Mouse (Mus musculus) lung, postnatal 10 days (tissue): Measurements from ENCODE around the gene Tpte.

ENCODE experiments used
- DNase-seq: peaks from one replicate; pipeline ENCODE4 v3.0.0; 2021

The Tpte gene

DNA sequence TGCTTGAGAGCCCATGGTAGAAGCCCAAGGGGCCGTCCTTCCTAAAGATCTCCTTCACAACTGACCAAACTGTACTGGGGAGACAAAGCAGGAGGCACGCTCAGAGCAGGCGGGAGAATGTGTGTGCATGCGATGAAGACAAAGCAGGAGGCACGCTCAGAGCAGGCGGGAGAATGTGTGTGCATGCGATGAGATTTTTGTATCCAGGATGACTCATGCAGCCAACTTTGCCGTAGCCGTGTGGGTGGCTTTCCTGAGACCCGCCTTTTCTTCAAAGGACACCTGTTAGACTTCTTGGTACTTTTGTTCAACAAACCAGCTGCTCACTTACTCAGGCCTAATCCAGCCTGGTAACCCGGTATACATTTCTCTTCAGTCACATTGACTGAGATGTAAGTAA lies 97.7 kb downstream of the Tpte start:
- no peak for DNase-seq

DNA sequence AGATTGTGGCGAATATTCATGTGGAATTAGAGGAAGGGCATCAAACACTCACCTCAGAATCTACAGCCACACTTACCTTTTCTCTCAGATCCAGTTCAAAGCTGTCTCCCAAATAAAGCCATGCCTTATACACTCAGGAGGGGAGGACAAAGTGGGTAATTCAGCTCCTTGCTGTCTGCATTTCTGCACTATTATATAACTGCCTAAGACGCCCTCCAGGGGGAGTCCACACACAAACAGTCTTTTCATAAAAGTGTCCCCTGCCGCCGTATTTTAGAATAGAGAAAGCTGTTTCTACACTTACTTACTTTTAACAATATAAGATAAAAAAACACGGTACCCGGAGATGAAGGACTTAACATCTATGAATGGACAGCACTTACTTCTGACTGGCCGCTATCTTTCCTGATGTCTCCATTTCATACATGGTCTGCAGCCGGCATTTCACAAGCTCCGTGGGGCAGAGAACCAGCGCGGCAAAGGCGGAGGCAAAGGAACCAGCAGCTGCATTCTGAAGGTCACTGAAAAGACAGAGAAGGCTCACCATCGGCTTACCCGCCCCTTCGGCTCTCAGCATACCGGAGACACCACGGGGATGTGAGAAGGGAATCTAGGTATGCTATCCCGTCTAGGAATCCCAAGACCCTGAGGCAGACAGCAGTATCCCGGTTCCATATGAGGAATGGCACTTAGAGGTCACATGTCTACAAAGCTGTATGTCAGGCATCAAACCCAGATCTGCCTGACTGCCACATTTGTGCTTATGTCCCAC lies 99.8 kb downstream of the Tpte start:
- DNase-seq, result no peak

DNA sequence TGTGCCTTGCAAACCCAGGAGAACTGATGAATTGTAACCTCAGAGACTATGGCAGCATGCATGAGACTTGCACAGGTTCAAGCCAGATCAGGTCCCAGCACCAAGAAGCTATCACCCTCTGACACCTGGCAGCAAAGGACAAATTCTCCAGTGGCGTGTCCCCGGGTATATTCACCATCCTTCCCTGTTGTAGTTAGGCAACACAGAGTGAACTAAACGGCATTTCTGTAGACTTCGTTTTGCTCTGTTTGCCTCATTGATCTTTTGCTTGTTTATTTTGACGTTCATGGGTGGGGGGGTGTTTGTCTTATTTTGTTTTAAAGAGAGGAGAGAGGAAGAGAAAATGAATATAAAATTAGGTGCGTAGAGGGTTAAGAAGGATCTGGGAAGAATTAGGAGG lies 101.9 kb downstream of the Tpte start:
- DNase-seq, result no peak

DNA sequence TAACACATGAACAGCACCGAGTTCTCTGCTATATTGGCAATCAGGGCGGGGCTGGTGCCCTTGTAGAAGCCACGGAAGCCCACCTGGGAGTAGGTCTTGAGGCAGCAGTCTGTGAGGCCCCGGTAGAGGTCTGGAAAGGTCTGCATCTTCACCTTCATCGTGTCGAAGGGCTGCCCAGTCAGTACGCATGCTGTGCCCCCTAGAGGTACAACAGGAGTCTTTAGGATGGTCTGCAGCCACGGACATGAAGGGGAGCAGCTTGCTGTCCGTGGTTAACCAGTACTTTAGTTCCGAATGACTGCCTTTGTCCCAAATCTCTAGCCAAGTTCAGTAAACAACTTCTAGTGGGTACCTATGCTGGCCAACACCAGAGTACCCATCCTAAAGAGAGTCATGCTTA lies 106.6 kb downstream of the Tpte start:
- no peak for DNase-seq

DNA sequence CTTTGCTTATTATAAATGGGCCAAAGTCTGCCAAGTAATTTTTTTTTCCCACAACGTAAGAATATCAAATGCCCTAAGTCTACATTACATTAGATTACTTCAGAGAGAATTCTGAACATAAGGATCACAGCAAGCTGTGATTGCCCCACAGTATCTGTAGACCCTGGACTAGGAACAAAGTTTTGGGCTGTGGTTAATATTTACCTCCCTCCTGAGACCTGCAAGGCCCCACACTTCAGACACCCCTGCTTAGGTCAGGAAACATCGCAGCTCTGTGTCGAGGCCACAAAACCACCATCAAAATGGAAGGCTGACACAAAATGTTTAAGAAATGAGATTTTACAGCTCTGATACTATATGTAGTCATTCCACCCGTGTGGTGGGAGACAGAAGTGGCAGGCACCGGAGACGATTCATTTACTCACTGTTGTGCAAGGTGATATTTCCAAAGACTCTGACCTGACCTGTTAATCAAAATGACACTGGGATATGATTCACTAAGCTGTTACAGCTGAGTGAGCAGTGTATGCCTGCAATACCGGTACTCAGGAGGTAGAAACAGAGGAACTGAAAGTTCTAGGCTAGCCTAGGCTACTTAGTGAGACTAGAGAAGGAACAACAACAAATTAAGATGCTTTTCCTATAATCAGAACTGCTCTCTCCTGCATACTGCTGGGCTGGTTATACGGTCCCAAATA lies 107.7 kb downstream of the Tpte start:
- DNase-seq, result no peak

DNA sequence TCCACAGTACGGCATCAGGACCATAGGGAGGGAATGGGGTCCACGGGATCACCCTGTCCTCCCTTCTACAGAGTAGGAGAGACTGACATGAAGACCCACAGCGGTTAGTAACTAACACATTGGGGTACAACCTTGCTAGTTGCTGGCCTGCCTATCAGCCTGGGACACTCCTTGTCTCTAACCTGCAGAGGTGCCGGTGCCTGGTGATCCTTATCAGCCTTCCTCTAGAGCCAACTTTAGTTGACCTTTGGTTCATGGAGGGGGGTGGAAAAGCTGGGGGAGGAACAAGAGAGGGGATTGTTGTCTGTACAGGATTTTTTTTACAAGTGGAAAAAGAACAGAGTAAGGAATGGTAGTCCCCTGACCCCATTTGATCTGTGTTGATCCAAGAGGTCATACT lies 111.2 kb downstream of the Tpte start:
- no peak for DNase-seq

DNA sequence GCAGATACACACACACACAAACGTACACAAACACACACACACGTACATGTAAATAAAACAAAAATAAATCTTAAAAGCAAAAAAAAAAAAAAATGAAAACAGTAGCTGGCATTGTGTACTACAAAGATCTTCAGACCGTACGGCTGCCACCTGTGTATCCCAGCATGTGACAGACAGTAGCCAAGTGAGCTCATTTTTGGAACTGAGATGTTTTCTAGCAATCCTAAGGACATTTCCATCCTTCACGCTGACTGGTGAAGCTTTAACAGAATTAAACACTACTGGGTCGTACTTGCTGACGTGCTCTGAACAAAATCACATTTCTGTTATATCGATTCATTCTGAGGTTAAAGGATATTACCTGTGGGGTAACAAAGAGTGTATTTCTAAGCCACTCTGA lies 112.0 kb downstream of the Tpte start:
- no peak for DNase-seq

DNA sequence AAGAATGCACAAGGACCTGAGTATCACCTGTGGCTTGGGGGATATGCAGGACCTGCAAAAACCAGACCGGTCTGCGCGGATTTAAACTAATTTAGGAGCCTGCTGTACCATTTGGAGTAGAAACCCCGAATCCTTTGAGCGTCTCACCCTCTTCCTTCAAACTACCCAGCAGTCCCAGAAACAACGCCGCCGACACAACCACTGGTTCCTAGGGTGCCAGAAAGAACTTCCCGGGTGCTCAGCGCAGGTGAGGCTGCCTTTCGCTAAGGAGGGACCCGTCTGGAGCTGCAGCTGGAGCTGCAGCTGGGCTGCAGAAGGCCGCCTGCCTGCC lies 114.5 kb downstream of the Tpte start:
- no peak for DNase-seq

DNA sequence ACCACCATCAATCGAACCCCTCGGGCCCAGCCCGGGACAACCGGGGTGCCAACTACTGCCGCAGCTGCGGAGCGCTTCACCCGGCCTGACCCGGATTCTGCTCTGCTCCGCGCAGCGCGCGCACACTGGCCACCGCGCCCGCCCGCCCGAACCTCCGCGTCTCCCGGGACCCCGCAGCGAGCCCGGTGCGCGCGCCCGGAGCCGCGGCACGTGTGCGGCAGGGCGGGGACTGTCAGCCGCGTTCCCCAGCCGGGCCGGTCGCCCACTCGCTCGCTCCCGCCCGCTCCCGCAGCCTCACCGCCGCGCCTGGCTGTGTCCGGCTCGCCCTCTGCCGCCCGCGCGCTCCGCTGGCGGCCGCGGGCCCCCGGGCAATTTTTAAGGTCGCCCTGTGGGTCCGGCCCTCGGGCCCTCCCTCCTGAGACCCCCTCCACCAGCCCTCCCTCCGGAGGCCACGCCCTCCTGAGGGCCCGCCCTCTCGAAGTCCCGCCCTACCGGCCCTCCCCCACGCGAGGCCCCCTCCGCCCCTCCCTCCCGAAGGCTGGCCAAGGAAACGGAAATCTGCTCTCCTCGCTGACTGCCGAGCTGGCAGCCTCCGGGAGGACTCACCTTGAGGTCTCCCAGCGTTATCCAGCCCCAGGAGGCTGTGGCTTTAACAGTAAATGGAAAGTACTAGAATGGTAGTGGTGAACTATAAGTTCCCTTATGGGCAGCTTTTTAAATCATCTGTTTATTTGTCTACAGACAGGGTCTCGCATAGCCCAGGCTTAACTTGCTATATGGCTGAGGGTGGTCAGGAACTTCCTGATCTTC lies 115.1 kb downstream of the Tpte start, which contains the start of gene Slc25a15:
Gene Slc25a15, minus strand, starts transcription at position 456 of the 810 bp plus-strand sequence.
- peak; percentile 93 for DNase-seq

DNA sequence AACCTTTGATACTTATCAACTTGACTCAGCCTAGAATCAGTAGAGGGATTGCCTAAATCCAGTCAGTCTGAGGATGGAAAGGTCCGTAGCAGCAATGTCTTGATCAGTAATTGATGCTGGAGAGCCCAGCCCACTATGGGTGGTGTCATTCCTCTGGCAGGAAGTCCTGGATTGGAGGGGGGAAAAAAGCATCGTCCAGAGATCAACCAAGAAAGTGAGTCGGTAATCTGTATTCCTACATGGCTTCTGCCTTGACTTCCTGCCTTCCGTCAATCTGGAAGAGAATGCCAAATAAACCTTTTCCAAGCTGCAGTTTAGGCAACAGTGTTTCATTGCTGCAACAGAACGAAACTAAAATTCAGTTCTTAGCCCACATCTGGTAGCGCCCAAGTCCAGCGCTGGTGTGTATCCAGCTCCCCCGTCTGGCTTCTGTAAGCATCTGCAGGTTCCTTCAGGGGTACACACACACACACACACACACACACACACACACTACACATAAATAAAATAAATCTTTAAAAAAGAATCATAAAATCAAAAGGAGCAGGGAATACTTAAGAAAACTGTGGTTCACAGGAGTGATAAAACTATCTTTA lies 116.1 kb downstream of the Tpte start:
- peak; percentile 8 for DNase-seq

DNA sequence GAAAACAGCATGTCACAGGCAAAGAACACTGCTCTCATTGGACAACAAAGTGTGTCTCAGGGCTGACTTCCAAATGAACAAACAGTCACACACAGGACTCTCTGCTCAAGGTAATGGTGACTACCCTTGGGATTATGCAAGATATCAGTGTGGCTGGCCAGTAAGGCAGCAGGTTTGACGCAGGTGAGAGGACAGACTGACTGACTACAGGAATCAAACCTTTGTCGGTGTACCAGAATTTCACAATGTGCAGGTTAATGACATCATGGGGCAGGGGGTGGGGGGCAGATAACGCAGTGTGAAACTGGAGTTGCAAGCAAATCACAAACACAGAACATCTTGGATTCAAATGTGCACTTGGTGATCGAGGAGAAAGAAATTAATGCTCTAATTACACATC lies 117.4 kb downstream of the Tpte start:
- no peak for DNase-seq

DNA sequence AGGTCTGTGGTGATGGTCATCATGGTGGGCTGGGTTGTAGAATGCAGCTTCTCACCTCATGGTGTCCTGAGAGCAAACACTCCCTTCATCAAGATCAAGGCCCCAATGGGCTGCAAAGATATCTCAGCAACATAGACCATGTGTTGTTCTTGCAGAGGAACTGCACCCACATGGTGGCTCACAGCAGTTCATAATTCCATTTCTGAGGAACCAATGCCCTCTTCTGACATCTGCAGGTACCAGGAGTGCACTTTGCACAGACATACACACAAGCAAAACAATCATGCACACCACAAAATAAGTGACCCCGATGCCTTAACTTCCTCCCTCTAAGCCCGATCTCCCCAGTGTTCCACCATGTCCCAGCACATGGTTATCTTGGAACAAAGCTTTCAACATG lies 120.0 kb downstream of the Tpte start:
- no peak for DNase-seq

DNA sequence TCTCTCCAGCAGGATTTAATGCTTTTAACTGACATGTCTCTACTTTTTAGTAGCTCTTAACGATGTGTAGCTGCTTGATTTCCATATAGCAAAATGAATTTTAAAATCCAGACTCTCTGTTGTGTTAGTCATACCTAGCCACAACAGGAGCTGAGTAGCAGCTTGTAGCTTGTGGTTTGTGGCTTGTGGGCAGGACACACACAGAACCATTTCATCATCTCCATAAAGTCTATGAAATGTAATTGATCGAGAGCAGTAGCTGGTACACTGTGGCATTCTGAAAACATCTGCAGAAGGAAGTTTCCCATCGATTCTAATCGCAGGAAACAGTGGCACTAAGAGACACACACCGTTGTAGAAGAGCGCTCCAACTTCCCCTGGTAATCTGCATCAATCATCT lies 122.5 kb downstream of the Tpte start:
- no peak for DNase-seq

DNA sequence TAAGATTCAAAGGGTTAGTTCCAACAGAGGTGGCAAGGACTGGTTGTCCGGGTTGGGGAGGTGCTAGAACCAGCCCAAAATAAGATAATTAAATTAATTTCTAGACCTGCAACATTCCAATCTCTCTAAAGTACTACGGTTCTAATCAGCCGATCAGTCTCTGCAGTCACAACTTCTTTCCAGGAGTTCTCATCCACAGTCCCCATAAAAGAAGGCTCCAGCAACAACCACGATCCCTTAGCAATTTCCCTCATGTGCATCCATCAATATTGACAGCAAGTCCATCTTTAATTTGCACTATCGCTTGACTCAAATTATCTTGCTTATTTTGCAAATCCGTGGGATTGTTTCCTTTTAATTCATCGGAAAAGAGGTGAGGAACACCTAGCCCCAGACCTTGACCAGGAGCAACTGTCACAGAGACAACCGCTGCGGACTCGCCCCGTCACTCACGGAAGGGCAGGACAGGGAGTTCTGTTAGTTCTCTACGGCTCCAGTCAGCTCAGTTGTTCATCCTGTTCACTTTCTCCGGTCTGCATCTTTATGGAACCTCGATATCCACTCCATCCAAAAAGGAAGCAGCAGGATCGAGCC lies 127.5 kb downstream of the Tpte start:
- DNase-seq, result no peak

DNA sequence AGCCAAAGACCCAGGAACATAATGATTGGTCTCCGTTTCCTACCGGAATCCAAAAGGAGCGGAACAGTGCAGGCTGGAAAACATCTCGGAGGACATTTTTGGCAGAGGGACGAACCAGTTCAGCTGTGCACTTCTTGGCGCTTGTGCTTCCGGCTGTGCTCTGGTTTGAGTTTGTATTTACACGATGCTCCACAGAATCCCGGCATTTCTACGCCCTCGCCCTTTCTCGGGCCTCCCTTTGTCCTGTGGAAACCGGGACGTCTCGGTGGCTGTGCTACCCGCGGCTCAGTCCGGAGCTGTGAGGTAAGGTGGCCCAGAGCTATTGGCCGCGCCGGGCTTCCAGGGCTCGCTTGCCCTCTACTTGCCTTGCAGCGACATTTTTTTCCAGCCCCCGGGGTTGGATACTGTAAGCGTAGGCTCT lies 128.1 kb downstream of the Tpte start, which contains the start of gene Mrps31:
Gene Mrps31, plus strand, starts transcription at position 80 of the 421 bp plus-strand sequence.
- DNase-seq, result peak; percentile 93

DNA sequence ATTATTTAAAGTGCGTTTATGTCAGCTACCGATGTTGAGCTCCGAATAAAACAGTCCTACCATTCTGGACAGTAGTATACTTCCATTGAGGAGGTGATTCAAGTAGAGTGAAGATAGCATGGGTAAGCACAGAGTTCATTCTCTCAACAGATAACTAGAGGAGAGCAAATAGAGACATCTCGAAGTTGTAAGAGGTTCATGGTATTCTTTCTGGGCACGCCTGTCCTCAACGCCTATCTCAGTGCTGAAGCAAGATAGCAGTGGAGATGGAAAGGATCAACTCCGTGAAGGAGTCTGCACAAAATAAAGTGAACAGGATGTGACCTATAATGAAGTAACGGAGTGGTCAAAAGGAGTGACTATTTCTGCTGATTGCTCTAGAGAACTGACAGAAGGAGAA lies 128.7 kb downstream of the Tpte start:
- no peak for DNase-seq
